ENCODE assay signal across 28 mouse cellular contexts in genomic region chr2:153199114-153199513, GRCm38 (mm10). TPM values are rescaled to one million over a fixed set of nuclear protein-coding genes. Genes with fewer than 3 reads are reported as not detected.
DNase-seq lines count a peak whose midpoint lies in the region; ATAC-seq and TF ChIP-seq lines count a peak whose summit lies in the region.
"Had no signal": no experiment of that assay in that cellular context is flagged by ENCODE, and none has a peak within 500 bp of the region (broad histone marks: within the 10 kb centered on the region; RNA-seq: fewer than 3 reads in every experiment).

No protein-coding gene starts in this region.

- no peak overlapping the region for H3K4me3 ChIP-seq in bone marrow macrophage, adult 2 months (ENCODE audit: insufficient read depth, low read length)
- H3K4me3 ChIP-seq: embryonic facial prominence, embryonic 13.5 days; gastrocnemius, adult 2 months; limb, embryonic 13.5 days; liver, embryonic 13.5 days; midbrain, embryonic 13.5 days had no signal

- peak overlapping the region; percentile 98 for H3K27ac ChIP-seq in bone marrow macrophage, adult 2 months (ENCODE audit: insufficient read depth, low read depth, low read length)
- H3K27ac ChIP-seq: embryonic facial prominence, embryonic 13.5 days; gastrocnemius, adult 2 months; limb, embryonic 13.5 days; midbrain, embryonic 13.5 days had no signal

- no peak for TF ChIP-seq POLR2A in bone marrow macrophage, adult 2 months (IDR thresholded peaks at IDR 0.05; ENCODE audit: borderline replicate concordance, low read depth, low read length)

- TF ChIP-seq CTCF in bone marrow macrophage, adult 2 months (IDR thresholded peaks at IDR 0.05; ENCODE audit: low read depth, low read length) = no peak

- H3K4me1 ChIP-seq in bone marrow macrophage, adult 2 months (ENCODE audit: control insufficient read depth, insufficient read depth, low read length) = peaks cover 36% of the 10 kb centered on the region
- H3K4me1 ChIP-seq: embryonic facial prominence, embryonic 13.5 days; limb, embryonic 13.5 days had no signal

- ATAC-seq in megakaryocyte, adult 5-6 weeks (ENCODE audit: poor library complexity, severe bottlenecking) = peak; percentile 97
- ATAC-seq: activated CD4-positive, CD25-positive, alpha-beta regulatory T cell, adult 4 months; forebrain, embryonic 16.5 days; hindbrain, embryonic 16.5 days; intestine, embryonic 16.5 days; midbrain, embryonic 13.5 days had no signal

- DNase-seq in heart, adult 11 months = peak; percentile 92
- no peak for DNase-seq in heart, adult 8-10 months (ENCODE audit: low spot score)
- DNase-seq in 416B (ENCODE audit: low read depth) = peak; percentile 72
- DNase-seq in right cerebral cortex, postnatal 14 days = no peak
- no peak for DNase-seq in layer of hippocampus, postnatal 36 days
- no peak for DNase-seq in embryo, embryonic 10.5 days (ENCODE audit: low spot score)
- DNase-seq: adrenal gland, adult 2 months; adrenal gland, postnatal 36 days; cerebellum, adult 2 months; cerebellum, postnatal 14 days; embryo, embryonic 11 days; gastrocnemius, adult 2 months; gastrocnemius, postnatal 36 days; heart, postnatal 14 days; kidney, adult 9 months; liver, embryonic 13.5 days; lung, adult 2 months; right cerebral cortex, postnatal 4 days; thymus, postnatal 14 days had no signal

RNA-seq across cellular contexts. Expression of gene Tspyl3, which starts 26.1 kb away (rescaled TPM):
- 1 to 10 TPM in 3 of 4 experiments, under 1 TPM in 1; 0.90 to 1.5 (median 1.0) TPM for total RNA-seq in heart, adult 8-10 months (2022)
- 10.2 and 10.6 TPM in 2 replicates for polyA plus RNA-seq in bone marrow macrophage, adult 2 months (2012; ENCODE audit: insufficient read depth, insufficient read length, missing spikeins)
- total RNA-seq in megakaryocyte, adult 5-6 weeks (2015) = 5.6 and 6.2 TPM in 2 replicates
- 4.0 and 6.5 TPM in 2 replicates for total RNA-seq in megakaryocyte, adult 5-6 weeks (2017)
- 10 to 100 TPM; 23.0 to 23.1 TPM for total RNA-seq in layer of hippocampus, postnatal 36 days (2021)

RNA-seq across cellular contexts. Expression of gene Tm9sf4, which starts 38.0 kb away (rescaled TPM):
- total RNA-seq in heart, adult 8-10 months (2022) = 10 to 100 TPM; 41.9 to 50.0 (median 45.1) TPM
- polyA plus RNA-seq in bone marrow macrophage, adult 2 months (2012; ENCODE audit: insufficient read depth, insufficient read length, missing spikeins) = 68.7 and 73.5 TPM in 2 replicates
- total RNA-seq in megakaryocyte, adult 5-6 weeks (2015) = 50.1 and 56.9 TPM in 2 replicates
- 78.7 and 85.5 TPM in 2 replicates for total RNA-seq in megakaryocyte, adult 5-6 weeks (2017)
- 100 to 1,000 TPM in 1 of 2 experiments, 10 to 100 TPM in 1; 84.1 to 103 TPM for total RNA-seq in layer of hippocampus, postnatal 36 days (2021)

RNA-seq across cellular contexts. Expression of gene Plagl2, which starts 42.1 kb away (rescaled TPM):
- 1 to 10 TPM; 3.6 to 4.3 (median 4.0) TPM for total RNA-seq in heart, adult 8-10 months (2022)
- 45.0 and 48.5 TPM in 2 replicates for polyA plus RNA-seq in bone marrow macrophage, adult 2 months (2012; ENCODE audit: insufficient read depth, insufficient read length, missing spikeins)
- 40.6 and 43.8 TPM in 2 replicates for total RNA-seq in megakaryocyte, adult 5-6 weeks (2015)
- total RNA-seq in megakaryocyte, adult 5-6 weeks (2017) = 5.7 and 9.1 TPM in 2 replicates
- 1 to 10 TPM; 4.9 to 5.0 TPM for total RNA-seq in layer of hippocampus, postnatal 36 days (2021)

RNA-seq across cellular contexts. Expression of gene Pofut1, which starts 42.2 kb away (rescaled TPM):
- total RNA-seq in heart, adult 8-10 months (2022) = 10 to 100 TPM; 10.6 to 14.9 (median 13.5) TPM
- 27.5 and 28.0 TPM in 2 replicates for polyA plus RNA-seq in bone marrow macrophage, adult 2 months (2012; ENCODE audit: insufficient read depth, insufficient read length, missing spikeins)
- total RNA-seq in megakaryocyte, adult 5-6 weeks (2015) = 6.2 and 8.1 TPM in 2 replicates
- total RNA-seq in megakaryocyte, adult 5-6 weeks (2017) = 12.2 and 12.8 TPM in 2 replicates
- total RNA-seq in layer of hippocampus, postnatal 36 days (2021) = 10 to 100 TPM; 16.8 TPM

Comparison
In these comparisons a context has a peak if more than half of its experiments do, and no peak if none do; other contexts are left out.
1. DNase-seq: peak in heart, adult 11 months (single experiment) and 416B (single experiment); none in heart, adult 8-10 months (single experiment), right cerebral cortex, postnatal 14 days (single experiment), layer of hippocampus, postnatal 36 days (0 of 2) and embryo, embryonic 10.5 days (single experiment).